Mouse (Mus musculus): Measurements from ENCODE around the gene Fryl. TPM values are rescaled to one million over a fixed set of nuclear protein-coding genes. Genes with fewer than 3 reads are reported as not detected.

Gene Fryl
- polyA plus RNA-seq, 1 experiment from 2014 or later = 20.6 TPM

DNA sequence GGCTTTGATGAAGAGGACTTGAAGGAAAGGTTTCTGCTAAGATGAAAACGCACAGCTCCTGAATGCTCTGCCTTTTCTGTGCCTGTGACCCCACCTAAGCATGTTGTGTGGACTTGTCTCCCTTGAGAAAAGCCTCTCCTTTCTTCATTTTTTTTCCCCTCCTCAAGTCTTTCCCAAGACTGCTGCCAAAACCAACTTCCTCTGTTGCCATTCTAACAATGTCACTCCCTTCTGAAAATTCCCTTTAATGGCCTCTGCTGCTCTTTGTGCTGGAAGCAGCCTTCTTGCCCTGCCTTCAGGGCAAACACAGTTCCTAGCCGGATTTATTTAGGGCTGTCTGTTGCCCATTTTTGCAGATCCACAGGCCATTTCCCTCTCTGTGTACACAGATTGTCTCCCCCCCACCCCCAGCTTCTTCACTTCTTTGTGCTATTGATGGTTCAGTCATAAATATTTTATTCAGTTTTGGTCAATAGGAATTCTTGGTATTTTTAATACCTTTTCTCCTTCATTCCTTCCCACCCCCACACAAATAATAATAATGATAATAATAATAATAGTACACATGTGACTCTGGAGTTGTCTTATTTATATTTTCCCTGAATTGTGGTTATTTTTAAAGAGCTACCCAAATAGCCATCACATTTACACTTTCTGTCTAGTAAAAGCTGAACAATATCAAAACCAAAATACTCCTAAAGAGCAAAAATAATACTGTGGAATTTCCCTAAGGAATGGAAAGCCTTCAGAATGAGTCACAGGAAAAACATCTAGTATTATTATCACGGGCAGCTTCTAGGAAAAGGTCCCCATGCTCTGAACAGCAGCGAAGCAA lies 23.5 kb upstream of the Fryl start:
- Histone ChIP-seq H3K4me2 (ENCODE audit: low read length) (no peak overlapping the region), H3K9me3 (replicated peaks; ENCODE audit: low read length) (no peaks in the 10 kb centered on the region), H3K4me3 (replicated peaks; ENCODE audit: low read depth, low read length) (no peak overlapping the region), H3K4me1 (replicated peaks; ENCODE audit: insufficient read depth, low read length) (peaks cover 8% of the 10 kb centered on the region; the same call in 1 of the 2 replicates), H3K27me3 (ENCODE audit: insufficient read depth, low read length) (no peaks in the 10 kb centered on the region), H3K36me3 (ENCODE audit: insufficient read depth, low read length) (no peaks in the 10 kb centered on the region), H3K27ac (peak overlapping the region; percentile 62), H3K9ac (ENCODE audit: low read depth, low read length) (no peak overlapping the region)
- peak; percentile 80 for DNase-seq (ENCODE audit: low spot score)
- 27% methylated on average over 4 of the region's 4 CpGs for whole genome bisulfite sequencing
- no peak for TF ChIP-seq CTCF (IDR thresholded peaks at IDR 0.05; ENCODE audit: low read depth)
- no peak for ATAC-seq (replicated peaks; ENCODE audit: low FRiP score, low read depth)

DNA sequence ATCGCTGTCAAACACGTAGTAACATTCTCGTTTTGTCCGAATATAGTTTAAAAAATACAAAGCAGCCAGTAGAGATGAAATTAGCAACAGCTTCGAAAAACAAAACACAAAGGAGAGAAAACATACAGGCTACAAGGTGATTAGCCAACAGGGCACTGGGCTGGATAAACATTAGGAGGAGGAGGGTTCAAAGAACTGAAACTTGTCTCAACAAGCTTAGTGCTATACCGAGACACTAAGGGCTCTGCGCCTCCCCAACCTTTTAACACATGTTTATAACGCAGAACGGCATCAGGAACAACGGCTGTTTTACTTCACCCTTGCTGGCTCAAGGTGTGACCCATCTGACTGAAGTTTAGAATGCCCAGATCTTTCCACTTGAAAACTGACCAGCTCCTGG lies 22.8 kb upstream of the Fryl start:
- Histone ChIP-seq H3K36me3 (ENCODE audit: insufficient read depth, low read length) (no peaks in the 10 kb centered on the region), H3K4me1 (replicated peaks; ENCODE audit: insufficient read depth, low read length) (peaks cover 8% of the 10 kb centered on the region; the same call in 1 of the 2 replicates), H3K9me3 (replicated peaks; ENCODE audit: low read length) (no peaks in the 10 kb centered on the region), H3K4me2 (ENCODE audit: low read length) (peak overlapping the region; percentile 7; the same call in 1 of the 2 replicates), H3K27me3 (ENCODE audit: insufficient read depth, low read length) (no peaks in the 10 kb centered on the region), H3K4me3 (replicated peaks; ENCODE audit: low read depth, low read length) (no peak overlapping the region), H3K9ac (ENCODE audit: low read depth, low read length) (no peak overlapping the region), H3K27ac (peak overlapping the region; percentile 62)
- 31% methylated on average over 10 of the region's 10 CpGs for WGBS
- ATAC-seq (replicated peaks; ENCODE audit: low FRiP score, low read depth) (no peak), DNase-seq (ENCODE audit: low spot score) (peak; percentile 34)
- no peak for TF ChIP-seq CTCF (IDR thresholded peaks at IDR 0.05; ENCODE audit: low read depth)

DNA sequence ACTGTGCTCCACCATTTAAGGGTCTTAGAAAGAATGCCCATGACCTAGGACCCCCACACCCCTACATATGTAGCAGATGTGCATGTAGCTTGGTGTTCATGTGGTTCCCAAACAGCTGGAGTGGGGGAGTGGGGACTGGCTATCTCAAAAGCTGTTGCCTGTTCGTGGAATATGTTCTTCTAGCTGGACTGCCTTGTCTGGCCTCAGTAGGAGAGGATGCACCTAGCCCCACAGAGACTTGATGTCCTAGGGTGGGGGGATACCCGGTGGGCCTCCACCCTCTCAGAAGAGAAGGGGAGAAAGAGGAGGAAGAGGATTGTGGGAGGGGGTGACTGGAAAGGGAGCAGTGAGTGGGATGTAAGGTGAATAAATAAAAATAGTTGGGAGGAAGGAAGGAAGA lies 18.5 kb upstream of the Fryl start:
- DNase-seq (ENCODE audit: low spot score) = no peak
- Histone ChIP-seq H3K9ac (ENCODE audit: low read depth, low read length) (no peak overlapping the region), H3K36me3 (ENCODE audit: insufficient read depth, low read length) (no peaks in the 10 kb centered on the region), H3K27ac (no peak overlapping the region), H3K27me3 (ENCODE audit: insufficient read depth, low read length) (no peaks in the 10 kb centered on the region), H3K4me1 (replicated peaks; ENCODE audit: insufficient read depth, low read length) (peaks cover 7% of the 10 kb centered on the region; the same call in 1 of the 2 replicates), H3K9me3 (replicated peaks; ENCODE audit: low read length) (no peaks in the 10 kb centered on the region), H3K4me3 (replicated peaks; ENCODE audit: low read depth, low read length) (no peak overlapping the region), H3K4me2 (ENCODE audit: low read length) (no peak overlapping the region)
- ATAC-seq (replicated peaks; ENCODE audit: low FRiP score, low read depth) = no peak
- no peak for TF ChIP-seq CTCF (IDR thresholded peaks at IDR 0.05; ENCODE audit: low read depth)
- 86% methylated on average over 2 of the region's 2 CpGs for WGBS

DNA sequence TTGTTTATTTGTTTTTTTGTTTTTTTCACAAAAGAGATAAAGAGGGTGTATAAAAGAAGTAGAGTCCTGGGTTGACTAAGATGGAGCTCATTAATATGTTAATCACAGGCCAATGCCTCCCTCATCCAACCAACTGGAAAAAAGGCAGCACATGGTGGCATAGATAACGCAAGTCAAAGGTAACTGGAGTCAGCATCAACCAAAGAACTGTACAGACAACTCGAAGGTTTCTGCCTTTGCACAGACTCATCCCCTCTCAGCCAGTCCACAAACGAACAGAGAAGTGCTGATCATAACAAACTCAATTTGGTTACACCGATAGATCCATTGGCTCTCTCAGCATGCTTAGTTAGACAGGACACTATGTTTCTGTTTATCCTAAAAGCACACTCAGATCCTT lies 16.8 kb upstream of the Fryl start:
- DNase-seq (ENCODE audit: low spot score) (no peak), ATAC-seq (replicated peaks; ENCODE audit: low FRiP score, low read depth) (no peak)
- H3K4me2 ChIP-seq (ENCODE audit: low read length) = no peak overlapping the region
- WGBS = 65% methylated on average over 4 of the region's 4 CpGs
- no peak overlapping the region for H3K27ac ChIP-seq
- no peak overlapping the region for H3K4me3 ChIP-seq (replicated peaks; ENCODE audit: low read depth, low read length)
- H3K27me3 ChIP-seq (ENCODE audit: insufficient read depth, low read length) = no peaks in the 10 kb centered on the region
- H3K4me1 ChIP-seq (replicated peaks; ENCODE audit: insufficient read depth, low read length) = no peaks in the 10 kb centered on the region
- no peaks in the 10 kb centered on the region for H3K9me3 ChIP-seq (replicated peaks; ENCODE audit: low read length)
- TF ChIP-seq CTCF (IDR thresholded peaks at IDR 0.05; ENCODE audit: low read depth) = no peak
- H3K9ac ChIP-seq (ENCODE audit: low read depth, low read length) = no peak overlapping the region
- no peaks in the 10 kb centered on the region for H3K36me3 ChIP-seq (ENCODE audit: insufficient read depth, low read length)

DNA sequence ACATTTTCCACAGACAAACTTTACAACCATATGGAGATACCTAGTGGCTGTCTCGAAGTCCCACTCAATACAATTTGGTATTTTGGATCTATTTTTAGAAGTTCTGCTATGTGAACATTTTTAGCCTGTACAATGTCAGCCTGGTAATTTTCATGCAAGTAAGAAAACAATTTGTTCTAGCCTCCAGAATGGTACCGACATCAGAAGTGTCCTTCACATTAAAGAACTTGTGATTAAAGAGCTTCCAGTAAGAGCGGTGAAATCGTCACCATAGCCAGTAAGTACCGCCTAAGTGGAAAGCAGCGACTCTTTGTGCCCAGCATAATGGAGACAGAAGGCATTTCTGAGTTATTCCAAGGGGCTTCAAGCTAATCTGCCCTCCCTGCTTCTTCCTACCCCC lies 14.2 kb upstream of the Fryl start:
- DNase-seq (ENCODE audit: low spot score) (no peak), ATAC-seq (replicated peaks; ENCODE audit: low FRiP score, low read depth) (no peak)
- Histone ChIP-seq H3K9me3 (replicated peaks; ENCODE audit: low read length) (no peaks in the 10 kb centered on the region), H3K4me1 (replicated peaks; ENCODE audit: insufficient read depth, low read length) (no peaks in the 10 kb centered on the region), H3K27ac (no peak overlapping the region), H3K27me3 (ENCODE audit: insufficient read depth, low read length) (no peaks in the 10 kb centered on the region), H3K4me2 (ENCODE audit: low read length) (no peak overlapping the region), H3K4me3 (replicated peaks; ENCODE audit: low read depth, low read length) (no peak overlapping the region), H3K36me3 (ENCODE audit: insufficient read depth, low read length) (no peaks in the 10 kb centered on the region), H3K9ac (ENCODE audit: low read depth, low read length) (no peak overlapping the region)
- 70% methylated on average over 6 of the region's 6 CpGs for WGBS
- TF ChIP-seq CTCF (IDR thresholded peaks at IDR 0.05; ENCODE audit: low read depth) = no peak

DNA sequence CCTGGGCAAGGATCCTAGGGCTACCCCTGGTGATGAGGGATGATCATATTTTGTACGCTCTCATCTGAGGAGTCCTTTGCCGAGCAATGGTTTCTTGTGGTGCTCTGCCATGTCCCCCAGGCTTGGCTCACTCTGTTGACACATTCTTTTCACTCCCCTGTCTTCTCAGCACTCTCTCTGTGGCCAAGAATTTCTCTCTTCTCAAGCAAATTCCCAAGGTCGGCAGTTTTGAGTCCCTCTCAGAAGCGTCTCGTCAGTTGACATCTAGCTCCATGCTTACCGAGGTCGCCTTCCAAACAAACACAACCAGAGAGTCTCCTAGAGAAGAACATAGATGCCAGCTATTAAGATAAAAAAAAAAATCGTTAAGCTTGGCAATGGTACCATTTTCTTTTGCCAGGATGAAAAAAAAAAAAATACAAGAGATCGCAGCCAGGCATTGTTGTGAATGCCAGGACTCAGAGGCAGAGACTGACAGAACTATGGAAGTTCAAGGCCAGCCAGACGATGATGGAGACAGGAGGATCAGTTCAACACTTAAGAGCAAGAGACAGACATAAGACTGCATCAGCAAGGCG lies 12.3 kb upstream of the Fryl start:
- 74% methylated on average over 11 of the region's 11 CpGs for WGBS
- Histone ChIP-seq H3K4me1 (replicated peaks; ENCODE audit: insufficient read depth, low read length) (no peaks in the 10 kb centered on the region), H3K36me3 (ENCODE audit: insufficient read depth, low read length) (no peaks in the 10 kb centered on the region), H3K9ac (ENCODE audit: low read depth, low read length) (no peak overlapping the region), H3K27me3 (ENCODE audit: insufficient read depth, low read length) (no peaks in the 10 kb centered on the region), H3K27ac (no peak overlapping the region), H3K4me3 (replicated peaks; ENCODE audit: low read depth, low read length) (no peak overlapping the region), H3K9me3 (replicated peaks; ENCODE audit: low read length) (no peaks in the 10 kb centered on the region), H3K4me2 (ENCODE audit: low read length) (no peak overlapping the region)
- ATAC-seq (replicated peaks; ENCODE audit: low FRiP score, low read depth) (no peak), DNase-seq (ENCODE audit: low spot score) (no peak)
- TF ChIP-seq CTCF (IDR thresholded peaks at IDR 0.05; ENCODE audit: low read depth) = no peak
